Mouse (Mus musculus): Measurements from ENCODE around the gene Ezr.

GRCm38 (mm10) chr17:6771661-6772489 lies 10.7 kb downstream of the Ezr start:
- TF ChIP-seq GATA1 (IDR thresholded peaks at IDR 0.05; ENCODE audit: low read length) (no peak), TAL1 (IDR thresholded peaks at IDR 0.05; ENCODE audit: low read length) (no peak)
